Mouse (Mus musculus) intestine, postnatal 0 days (tissue): ENCODE measurements around the gene Rora. TPM values are rescaled to one million over a fixed set of nuclear protein-coding genes. Genes with fewer than 3 reads are reported as not detected.

ENCODE experiments used
- ATAC-seq: fragments of 200-750 bp; cut with Nextera tagmentation; 2 replicates; pipeline ENCODE4 v1.8.0; 2017; ENCODE audit warnings: mild to moderate bottlenecking, moderate TSS enrichment, moderate library complexity
- H3K27ac ChIP-seq: fragments of 300-500 bp; sonication (generic); 2 replicates; pipeline ENCODE4 v1.5.1; 2014; ENCODE audit warnings: mild to moderate bottlenecking, low read depth, low read length, moderate library complexity
- H3K27me3 ChIP-seq: fragments of 300-500 bp; sonication (generic); replicated peaks from 2 replicates; pipeline ENCODE4 v1.6.1; 2014; ENCODE audit warnings: low read length, mixed read lengths; ENCODE audit not compliant: control insufficient read depth, insufficient read depth
- H3K36me3 ChIP-seq: fragments of 300-500 bp; sonication (generic); 2 replicates; pipeline ENCODE4 v1.6.1; 2014; ENCODE audit warnings: mild to moderate bottlenecking, moderate library complexity; ENCODE audit not compliant: control insufficient read depth, insufficient read depth
- H3K4me1 ChIP-seq: fragments of 300-500 bp; sonication (generic); replicated peaks from 2 replicates; pipeline ENCODE4 v1.6.1; 2014; ENCODE audit warnings: antibody characterized with exemption, low read length, mixed read lengths; ENCODE audit not compliant: control insufficient read depth, insufficient read depth
- H3K4me2 ChIP-seq: fragments of 300-500 bp; sonication (generic); replicated peaks from 2 replicates; pipeline ENCODE4 v1.6.1; 2014; ENCODE audit warnings: low read depth, mild to moderate bottlenecking, moderate library complexity
- H3K4me3 ChIP-seq: fragments of 300-500 bp; sonication (generic); 2 replicates; pipeline ENCODE4 v1.5.1; 2014; ENCODE audit warnings: low read depth, low read length
- H3K9ac ChIP-seq: fragments of 300-500 bp; sonication (generic); 2 replicates; pipeline ENCODE4 v1.6.1; 2014; ENCODE audit warnings: mild to moderate bottlenecking, low read depth, low read length
- H3K9me3 ChIP-seq: fragments of 300-500 bp; sonication (generic); 2 replicates; pipeline ENCODE4 v1.6.1; 2016; ENCODE audit warnings: mixed run types; ENCODE audit not compliant: control insufficient read depth
- CTCF ChIP-seq: sonication (generic); IDR thresholded peaks from 2 replicates; pipeline ENCODE4 v1.5.1; 2016; ENCODE audit warnings: low read depth, mild to moderate bottlenecking, control low read depth, antibody characterized with exemption, moderate library complexity
- WGBS: fragments of 180-500 bp; shearing (Covaris S2); extraction: QIAGEN DNeasy Blood & Tissue Kit; methylation state at CpG from one replicate; pipeline ENCODE4 v1.1.7; 2014; 5-methylcytosine and 5-hydroxymethylcytosine counted together
- polyA plus RNA-seq: library from polyadenylated mRNA; unstranded; fragments of >200 nt; fragmentation: Nextera tagmentation; extraction: Ambion mirVana; gene quantifications from 2 replicates; pipeline ENCODE4 v1.2.1, GENCODE M21; 2015

Gene Rora
- polyA plus RNA-seq, 1 experiment from 2014 or later: 4.7 TPM

GRCm38 (mm10) chr9:69104321-69104720 is 450.7 kb downstream of the Rora start:
- Histone ChIP-seq H3K9me3 (no peaks in the 10 kb centered on the region), H3K4me3 (no peak overlapping the region), H3K36me3 (no peaks in the 10 kb centered on the region), H3K27me3 (no peaks in the 10 kb centered on the region), H3K9ac (no peak overlapping the region), H3K4me1 (no peaks in the 10 kb centered on the region), H3K4me2 (no peak overlapping the region), H3K27ac (no peak overlapping the region)
- ATAC-seq: no peak
- 47% methylated on average over 5 of the region's 5 CpGs for WGBS
- TF ChIP-seq CTCF: no peak

DNA sequence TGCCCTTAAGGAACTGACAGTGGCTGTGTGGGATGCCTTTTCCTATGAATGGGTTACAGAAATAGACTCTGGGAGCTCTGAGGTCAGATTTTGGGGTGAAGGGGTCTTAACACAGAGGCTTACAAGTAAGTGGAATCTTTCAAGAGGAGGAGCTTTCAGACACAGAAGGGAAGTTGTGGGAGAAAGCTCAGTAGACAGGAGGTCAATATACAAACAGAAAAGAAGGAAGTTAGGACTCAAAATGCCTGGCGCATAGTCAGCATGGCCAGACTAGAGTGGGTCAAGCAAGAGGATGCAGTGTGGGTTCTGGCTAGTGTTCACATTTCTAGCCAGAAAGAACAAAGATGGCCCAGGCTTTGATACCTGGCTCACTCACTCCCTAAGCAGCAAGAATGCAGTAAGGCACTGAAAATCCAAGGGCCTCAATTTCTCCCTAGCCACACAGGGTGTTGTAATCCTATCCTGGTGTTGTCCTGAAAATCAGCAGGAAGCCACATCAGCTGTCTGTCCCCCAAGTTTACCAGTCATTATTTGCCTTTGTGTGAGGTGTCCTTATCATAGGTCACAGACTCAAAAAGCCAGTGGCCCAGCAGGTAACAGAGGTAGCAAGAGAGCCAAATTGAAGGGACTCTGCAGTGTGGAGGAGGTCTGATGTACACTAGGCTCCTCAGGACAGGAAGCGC is 456.2 kb downstream of the Rora start:
- WGBS: 86% methylated on average over 2 of the region's 2 CpGs
- Histone ChIP-seq H3K4me1 (no peaks in the 10 kb centered on the region), H3K4me3 (no peak overlapping the region), H3K36me3 (no peaks in the 10 kb centered on the region), H3K9me3 (no peaks in the 10 kb centered on the region), H3K27me3 (no peaks in the 10 kb centered on the region), H3K9ac (no peak overlapping the region), H3K4me2 (no peak overlapping the region), H3K27ac (no peak overlapping the region)
- no peak for ATAC-seq
- no peak for TF ChIP-seq CTCF

- no peaks in the 10 kb centered on the region for H3K27me3 ChIP-seq
- no peaks in the 10 kb centered on the region for H3K4me1 ChIP-seq
- H3K4me2 ChIP-seq: no peak overlapping the region
- H3K36me3 ChIP-seq: no peaks in the 10 kb centered on the region
- no peak overlapping the region for H3K9ac ChIP-seq
- H3K27ac ChIP-seq: no peak overlapping the region
- H3K9me3 ChIP-seq: no peaks in the 10 kb centered on the region
- 67% methylated on average over 5 of the region's 5 CpGs for WGBS
- H3K4me3 ChIP-seq: no peak overlapping the region
- ATAC-seq: no peak
- TF ChIP-seq CTCF: no peak
Observed at GRCm38 (mm10) chr9:69110301-69110674, 456.7 kb downstream of the Rora start.

DNA sequence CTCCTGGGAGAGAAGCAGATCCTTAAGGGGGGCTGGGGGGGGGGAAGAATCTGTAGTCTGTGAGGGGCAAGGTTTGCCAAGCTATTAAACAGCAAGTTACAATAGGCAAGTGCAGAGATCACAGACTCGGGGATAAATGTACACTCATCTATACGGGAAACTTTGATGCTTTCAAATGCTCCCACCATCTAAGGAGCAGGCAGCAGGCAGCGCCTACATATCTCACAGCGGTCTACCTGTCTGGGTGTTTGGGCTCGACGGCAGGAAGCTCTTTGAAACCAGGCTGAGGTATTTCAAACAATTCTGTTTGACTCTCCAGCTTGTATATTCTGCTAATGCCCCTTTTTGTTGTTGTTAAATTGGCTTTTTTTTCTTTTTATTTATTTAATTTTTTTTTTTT is 457.1 kb downstream of the Rora start:
- no peaks in the 10 kb centered on the region for H3K36me3 ChIP-seq
- H3K27me3 ChIP-seq: no peaks in the 10 kb centered on the region
- no peaks in the 10 kb centered on the region for H3K4me1 ChIP-seq
- no peak for ATAC-seq
- no peak overlapping the region for H3K9ac ChIP-seq
- no peak for TF ChIP-seq CTCF
- H3K9me3 ChIP-seq: no peaks in the 10 kb centered on the region
- WGBS: 63% methylated on average over 6 of the region's 6 CpGs
- H3K4me3 ChIP-seq: no peak overlapping the region
- H3K4me2 ChIP-seq: no peak overlapping the region
- no peak overlapping the region for H3K27ac ChIP-seq

- TF ChIP-seq CTCF: no peak
Observed at GRCm38 (mm10) chr9:69111539-69111938, 458.0 kb downstream of the Rora start.

GRCm38 (mm10) chr9:69114429-69114984 is 460.9 kb downstream of the Rora start:
- Histone ChIP-seq H3K27me3 (no peaks in the 10 kb centered on the region), H3K4me1 (no peaks in the 10 kb centered on the region), H3K4me3 (no peak overlapping the region), H3K9me3 (no peaks in the 10 kb centered on the region), H3K4me2 (no peak overlapping the region), H3K9ac (no peak overlapping the region), H3K36me3 (no peaks in the 10 kb centered on the region), H3K27ac (no peak overlapping the region)
- 39% methylated on average over 9 of the region's 9 CpGs for WGBS
- TF ChIP-seq CTCF: no peak
- no peak for ATAC-seq

More at GRCm38 (mm10) chr9:69111539-69111938, 458.0 kb downstream of the Rora start:
- Histone ChIP-seq H3K9me3 (no peaks in the 10 kb centered on the region), H3K27me3 (no peaks in the 10 kb centered on the region), H3K4me3 (no peak overlapping the region), H3K27ac (no peak overlapping the region), H3K36me3 (no peaks in the 10 kb centered on the region), H3K4me2 (no peak overlapping the region), H3K9ac (no peak overlapping the region), H3K4me1 (no peaks in the 10 kb centered on the region)
- ATAC-seq: no peak
- WGBS: 81% methylated on average over 6 of the region's 6 CpGs
